Mouse (Mus musculus) forebrain, embryonic 15.5 days (tissue): ENCODE data around the gene Taf6l. TPM values are rescaled to one million over a fixed set of nuclear protein-coding genes. Genes with fewer than 3 reads are reported as not detected.
"Not testable (repeated sequence)": the region's sequence is repeated elsewhere in the genome, so short reads cannot be mapped to it uniquely, and the experiment has no call there.

Experiments
- ATAC-seq: fragments of 200-750 bp; cut with Nextera tagmentation; replicated peaks from 2 replicates; pipeline ENCODE4 v1.8.0; 2017; ENCODE audit warnings: mild to moderate bottlenecking, moderate TSS enrichment, moderate library complexity
- H3K27ac ChIP-seq: fragments of 300-500 bp; sonication (generic); replicated peaks from 2 replicates; pipeline ENCODE4 v1.5.1; 2015; ENCODE audit warnings: mild to moderate bottlenecking, inconsistent platforms
- H3K27me3 ChIP-seq: fragments of 300-500 bp; sonication (generic); 2 replicates; pipeline ENCODE4 v1.6.1; 2015; ENCODE audit warnings: inconsistent platforms
- H3K36me3 ChIP-seq: fragments of 300-500 bp; sonication (generic); 2 replicates; pipeline ENCODE4 v1.6.1; 2015; ENCODE audit warnings: mild to moderate bottlenecking, inconsistent platforms
- H3K4me1 ChIP-seq: fragments of 300-500 bp; sonication (generic); 2 replicates; pipeline ENCODE4 v1.6.1; 2015; ENCODE audit warnings: inconsistent platforms
- H3K4me2 ChIP-seq: fragments of 300-500 bp; sonication (generic); replicated peaks from 2 replicates; pipeline ENCODE4 v1.6.1; 2015; ENCODE audit warnings: mild to moderate bottlenecking, inconsistent platforms
- H3K4me3 ChIP-seq: fragments of 300-500 bp; sonication (generic); 2 replicates; pipeline ENCODE4 v1.5.1; 2015; ENCODE audit warnings: mild to moderate bottlenecking, inconsistent platforms
- H3K9ac ChIP-seq: fragments of 300-500 bp; sonication (generic); replicated peaks from 2 replicates; pipeline ENCODE4 v1.6.1; 2015; ENCODE audit warnings: mild to moderate bottlenecking, inconsistent platforms
- H3K9me3 ChIP-seq: fragments of 300-500 bp; sonication (generic); 2 replicates; pipeline ENCODE4 v1.6.1; 2016; ENCODE audit warnings: inconsistent platforms
- WGBS: fragments of 180-500 bp; shearing (Covaris S2); methylation state at CpG from one replicate; pipeline ENCODE4 v1.1.7; 2015; ENCODE audit warnings: mixed read lengths; 5-methylcytosine and 5-hydroxymethylcytosine counted together
- polyA plus RNA-seq: library from polyadenylated mRNA; unstranded; fragments of >200 nt; fragmentation: Nextera tagmentation; extraction: Ambion mirVana; gene quantifications from 2 replicates; pipeline ENCODE4 v1.2.1, GENCODE M21; 2015

Taf6l gene
- polyA plus RNA-seq, 1 experiment from 2014 or later = 32.2 TPM

- no peak overlapping the region for H3K27ac ChIP-seq
- WGBS = 82% methylated on average over 3 of the region's 3 CpGs
- H3K27me3 ChIP-seq = no peaks in the 10 kb centered on the region
- H3K9ac ChIP-seq = no peak overlapping the region
- no peaks in the 10 kb centered on the region for H3K9me3 ChIP-seq
- H3K4me2 ChIP-seq = peak overlapping the region; percentile 56; the same call in 1 of the 2 replicates
- peaks cover 28% of the 10 kb centered on the region for H3K4me1 ChIP-seq
- peak overlapping the region; percentile 74; the same call in 1 of the 2 replicates for H3K4me3 ChIP-seq
- ATAC-seq = no peak
- H3K36me3 ChIP-seq = peaks cover 38% of the 10 kb centered on the region
Measured at GRCm38 (mm10) chr19:8755652-8756051, 30.6 kb downstream of the Taf6l start.

GRCm38 (mm10) chr19:8747368-8747767 lies 38.8 kb downstream of the Taf6l start:
- H3K27ac ChIP-seq = no peak overlapping the region
- no peaks in the 10 kb centered on the region for H3K27me3 ChIP-seq
- WGBS = 73% methylated on average over 2 of the region's 2 CpGs
- ATAC-seq = no peak
- no peak overlapping the region for H3K4me3 ChIP-seq
- peaks cover 14% of the 10 kb centered on the region for H3K4me1 ChIP-seq
- no peak overlapping the region for H3K4me2 ChIP-seq
- H3K9me3 ChIP-seq = no peaks in the 10 kb centered on the region
- H3K36me3 ChIP-seq = peaks cover 89% of the 10 kb centered on the region
- no peak overlapping the region for H3K9ac ChIP-seq

- Histone ChIP-seq H3K9ac (no peak overlapping the region), H3K4me2 (no peak overlapping the region), H3K27ac (no peak overlapping the region), H3K9me3 (no peaks in the 10 kb centered on the region), H3K36me3 (peaks cover 76% of the 10 kb centered on the region), H3K4me1 (peaks cover 26% of the 10 kb centered on the region), H3K27me3 (no peaks in the 10 kb centered on the region), H3K4me3 (no peak overlapping the region)
- WGBS = 94% methylated on average over 1 of the region's 1 CpGs
- no peak for ATAC-seq
Measured at GRCm38 (mm10) chr19:8745382-8745781, 40.8 kb downstream of the Taf6l start.

GRCm38 (mm10) chr19:8742176-8742575 lies 44.0 kb downstream of the Taf6l start:
- Histone ChIP-seq H3K9me3 (no peaks in the 10 kb centered on the region), H3K4me1 (peaks cover 28% of the 10 kb centered on the region), H3K4me3 (peak overlapping the region; percentile 82), H3K4me2 (peak overlapping the region; percentile 98), H3K36me3 (peaks cover 72% of the 10 kb centered on the region), H3K9ac (peak overlapping the region; percentile 85), H3K27me3 (no peaks in the 10 kb centered on the region), H3K27ac (peak overlapping the region; percentile 96)
- ATAC-seq = no peak
- WGBS = 28% methylated on average over 14 of the region's 14 CpGs

GRCm38 (mm10) chr19:8741243-8741869 lies 44.9 kb downstream of the Taf6l start, which contains the start of gene Stx5a:
TSS of gene Stx5a (plus strand) at chr19:8741413.
- H3K4me1 ChIP-seq = peaks cover 36% of the 10 kb centered on the region
- peak; percentile 98 for ATAC-seq
- peak within 1 kb of the TSS; percentile 82 for H3K4me3 ChIP-seq
- H3K27me3 ChIP-seq = no peaks in the 10 kb centered on the region
- peak within 1 kb of the TSS; percentile 98 for H3K4me2 ChIP-seq
- peaks cover 64% of the 10 kb centered on the region for H3K36me3 ChIP-seq
- peak within 1 kb of the TSS; percentile 85 for H3K9ac ChIP-seq
- under 1% methylated on average over 36 of the region's 36 CpGs for WGBS
- H3K27ac ChIP-seq = peak within 1 kb of the TSS; percentile 96
- H3K9me3 ChIP-seq = no peaks in the 10 kb centered on the region

DNA sequence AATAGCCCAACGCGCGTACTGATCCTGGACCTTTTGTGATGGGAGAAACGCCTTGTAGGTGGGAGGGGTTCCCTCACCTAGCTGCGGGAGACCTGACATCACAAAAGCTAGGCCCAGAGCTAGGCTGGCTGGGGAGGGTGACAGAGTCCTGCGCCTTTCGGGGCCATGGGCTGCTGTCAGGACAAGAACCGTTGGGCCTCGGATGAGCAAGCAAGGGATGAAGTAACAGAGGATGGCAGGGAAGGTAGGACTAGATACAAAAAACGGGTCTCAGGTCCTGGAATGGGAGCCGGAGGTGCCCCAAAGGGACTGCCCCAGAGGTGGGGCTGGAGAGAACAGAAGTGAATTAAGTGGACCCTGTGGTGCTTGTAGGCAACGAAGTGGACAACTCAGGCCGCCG lies 45.6 kb downstream of the Taf6l start, which contains the start of gene 1700092M07Rik:
1700092M07Rik (plus strand) TSS at position 116 of the 400 bp plus-strand sequence.
- peak within 1 kb of the TSS; percentile 98 for H3K4me2 ChIP-seq
- ATAC-seq = no peak; the same call in 1 of the 2 replicates
- 63% methylated on average over 14 of the region's 14 CpGs for WGBS

DNA sequence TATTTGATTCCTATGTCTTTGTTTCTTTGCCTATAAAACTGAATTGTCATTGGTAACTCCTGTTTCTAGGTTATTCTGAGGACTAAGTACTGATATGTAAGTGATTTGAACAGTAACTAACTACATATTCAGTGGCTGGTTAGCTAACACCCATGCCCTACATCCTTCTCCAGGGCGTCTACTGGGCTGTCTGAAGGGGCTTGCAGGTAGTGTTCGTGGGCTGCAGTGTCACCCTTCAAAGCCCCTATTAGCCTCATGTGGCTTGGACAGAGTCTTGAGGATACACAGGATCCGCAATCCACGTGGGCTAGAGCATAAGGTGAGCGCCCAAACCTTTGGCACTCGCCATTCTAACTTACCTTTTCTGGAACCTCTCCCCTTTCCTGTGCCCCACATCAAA lies 46.6 kb downstream of the Taf6l start:
- Histone ChIP-seq H3K27me3 (no peaks in the 10 kb centered on the region), H3K27ac (no peak overlapping the region), H3K4me3 (no peak overlapping the region), H3K4me1 (peaks cover 45% of the 10 kb centered on the region), H3K9ac (no peak overlapping the region), H3K36me3 (peaks cover 47% of the 10 kb centered on the region), H3K4me2 (no peak overlapping the region), H3K9me3 (no peaks in the 10 kb centered on the region)
- ATAC-seq = no peak
- WGBS = 92% methylated on average over 6 of the region's 6 CpGs

More for the DNA sequence above, 45.6 kb downstream of the Taf6l start, which contains the start of gene 1700092M07Rik:
- H3K9ac ChIP-seq = peak within 1 kb of the TSS; percentile 57
- H3K27ac ChIP-seq = peak within 1 kb of the TSS; percentile 96
- H3K4me1 ChIP-seq = peaks cover 40% of the 10 kb centered on the region
- peaks cover 57% of the 10 kb centered on the region for H3K36me3 ChIP-seq
- no peaks in the 10 kb centered on the region for H3K9me3 ChIP-seq
- H3K27me3 ChIP-seq = no peaks in the 10 kb centered on the region
- H3K4me3 ChIP-seq = peak within 1 kb of the TSS; percentile 82

DNA sequence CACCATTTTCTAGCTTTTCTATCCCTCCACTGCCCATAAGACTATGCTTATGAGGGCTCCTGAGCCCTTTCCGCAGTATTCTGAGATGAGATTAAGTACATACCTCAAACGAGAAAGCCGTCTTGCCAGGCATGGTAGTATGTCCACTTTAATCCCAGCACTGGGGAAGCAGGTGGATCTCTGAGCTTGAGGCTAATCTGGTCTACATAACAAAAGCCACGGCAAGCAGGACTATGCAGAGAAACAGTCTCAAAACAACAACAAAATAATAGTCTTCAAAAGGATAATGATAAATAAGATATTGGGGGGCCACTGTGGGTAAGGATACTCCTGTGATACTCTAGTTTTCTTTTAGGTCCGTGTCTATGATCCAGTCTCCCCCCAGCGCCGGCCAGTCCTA lies 47.3 kb downstream of the Taf6l start:
- 92% methylated on average over 7 of the region's 7 CpGs for WGBS
- peaks cover 45% of the 10 kb centered on the region for H3K4me1 ChIP-seq
- H3K9me3 ChIP-seq = no peaks in the 10 kb centered on the region
- H3K4me2 ChIP-seq = no peak overlapping the region
- no peak overlapping the region for H3K9ac ChIP-seq
- peaks cover 40% of the 10 kb centered on the region for H3K36me3 ChIP-seq
- H3K4me3 ChIP-seq = no peak overlapping the region
- H3K27me3 ChIP-seq = no peaks in the 10 kb centered on the region
- H3K27ac ChIP-seq = no peak overlapping the region
- ATAC-seq = no peak

- Histone ChIP-seq H3K4me1 (peaks cover 26% of the 10 kb centered on the region), H3K4me3 (peak overlapping the region; percentile 57), H3K36me3 (peaks cover 33% of the 10 kb centered on the region), H3K9ac (peak overlapping the region; percentile 64), H3K27ac (peak overlapping the region; percentile 83), H3K27me3 (no peaks in the 10 kb centered on the region), H3K4me2 (peak overlapping the region; percentile 81), H3K9me3 (no peaks in the 10 kb centered on the region)
- no peak for ATAC-seq
- 3% methylated on average over 11 of the region's 11 CpGs for WGBS
Measured at GRCm38 (mm10) chr19:8736160-8736467, 50.1 kb downstream of the Taf6l start.

DNA sequence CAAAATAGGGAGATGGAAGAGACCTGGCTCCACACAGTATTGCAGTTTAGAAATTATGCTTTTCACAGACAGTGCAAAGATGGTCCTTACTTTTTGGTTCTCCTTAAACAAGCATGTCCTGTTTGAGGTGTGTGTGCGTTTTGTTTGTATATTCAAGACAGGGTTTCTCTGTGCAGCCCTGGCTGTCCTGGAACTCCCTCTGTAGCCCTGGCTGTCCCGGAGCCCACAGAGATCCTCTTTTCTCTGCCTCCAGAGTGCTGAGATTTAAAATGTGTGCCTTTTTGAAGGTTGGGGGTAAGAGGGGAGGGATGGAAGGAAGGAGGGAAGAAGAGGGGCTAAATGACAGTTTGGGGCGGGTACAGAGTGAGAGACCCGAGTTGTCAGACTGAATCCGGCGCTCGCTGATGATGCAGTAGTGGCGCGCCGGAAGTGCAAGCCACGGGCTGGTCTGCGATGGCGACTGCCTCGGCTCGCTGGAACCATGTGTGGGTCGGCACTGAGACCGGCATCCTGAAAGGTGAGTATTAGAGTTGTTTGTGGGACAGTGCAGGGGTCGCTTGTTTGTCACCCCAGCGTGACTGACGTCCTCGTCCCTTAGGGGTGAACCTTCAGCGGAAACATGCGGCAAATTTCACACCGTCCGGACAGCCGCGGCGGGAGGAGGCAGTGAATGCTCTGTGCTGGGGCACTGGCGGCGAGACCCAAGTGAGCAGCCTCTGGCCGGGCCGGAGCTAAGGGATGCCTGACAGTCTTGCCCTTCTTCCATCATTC lies 50.6 kb downstream of the Taf6l start, which contains the start of gene Wdr74:
Wdr74 (plus strand) TSS at position 439 of the 771 bp plus-strand sequence.
- peak; percentile 96 for ATAC-seq
- no peaks in the 10 kb centered on the region for H3K9me3 ChIP-seq
- peak within 1 kb of the TSS; percentile 57 for H3K4me3 ChIP-seq
- peaks cover 30% of the 10 kb centered on the region for H3K36me3 ChIP-seq
- no peaks in the 10 kb centered on the region for H3K27me3 ChIP-seq
- under 1% methylated on average over 32 of the region's 32 CpGs for WGBS
- peak within 1 kb of the TSS; percentile 81 for H3K4me2 ChIP-seq
- peak within 1 kb of the TSS; percentile 83 for H3K27ac ChIP-seq
- H3K9ac ChIP-seq = peak within 1 kb of the TSS; percentile 64
- H3K4me1 ChIP-seq = peaks cover 21% of the 10 kb centered on the region

- WGBS = 74% methylated on average over 3 of the region's 3 CpGs
- Histone ChIP-seq H3K36me3 (peaks cover 18% of the 10 kb centered on the region), H3K4me3 (no peak overlapping the region), H3K9ac (no peak overlapping the region), H3K4me1 (peaks cover 17% of the 10 kb centered on the region), H3K9me3 (no peaks in the 10 kb centered on the region), H3K27ac (no peak overlapping the region), H3K4me2 (no peak overlapping the region), H3K27me3 (no peaks in the 10 kb centered on the region)
- ATAC-seq = no peak
Measured at GRCm38 (mm10) chr19:8734334-8734733, 51.9 kb downstream of the Taf6l start.

- not testable (repeated sequence) for H3K27ac ChIP-seq, ATAC-seq, H3K9me3 ChIP-seq, H3K4me2 ChIP-seq, H3K4me3 ChIP-seq, H3K9ac ChIP-seq, H3K27me3 ChIP-seq
- Histone ChIP-seq H3K4me1 (peaks cover 25% of the 10 kb centered on the region), H3K36me3 (peaks cover 26% of the 10 kb centered on the region)
- 45% methylated on average over 3 of the region's 3 CpGs for WGBS
Measured at GRCm38 (mm10) chr19:8728335-8729099, 57.7 kb downstream of the Taf6l start.
